ENCODE assay signal across 8 mouse cellular contexts in the genomic region with DNA sequence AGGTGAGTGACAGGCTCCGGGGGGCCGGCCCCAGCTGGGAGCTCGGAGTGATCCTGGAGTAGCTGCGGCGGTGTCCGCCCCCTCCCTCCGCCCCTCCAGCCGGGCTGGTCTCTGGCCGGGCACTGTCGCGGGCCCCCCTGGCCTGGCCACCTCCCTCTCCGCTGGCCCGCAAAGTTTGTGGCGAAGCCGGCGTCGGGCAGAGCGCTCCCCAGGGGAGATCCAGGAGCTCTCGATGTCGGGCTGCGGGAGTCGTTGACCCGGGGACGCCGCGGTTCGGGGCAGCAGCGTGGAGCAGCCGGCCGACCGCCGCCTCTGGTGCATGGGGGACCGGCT. TPM values are rescaled to one million over a fixed set of nuclear protein-coding genes. Genes with fewer than 3 reads are reported as not detected.
DNase-seq lines count a peak whose midpoint lies in the region; ATAC-seq and TF ChIP-seq lines count a peak whose summit lies in the region.

A gene (plus strand): TSS at position 169 of the 333 bp plus-strand sequence.

- peak within 1 kb of the TSS; percentile 81 for H3K4me2 ChIP-seq in lung, embryonic 15.5 days
- H3K4me2 ChIP-seq in embryonic facial prominence, embryonic 11.5 days (ENCODE audit: low read depth, low read length): peak within 1 kb of the TSS; percentile 99
- peak within 1 kb of the TSS; percentile 81 for H3K4me2 ChIP-seq in heart, postnatal 0 days (ENCODE audit: low read depth, low read length)

- TF ChIP-seq CTCF in heart, postnatal 0 days (IDR thresholded peaks at IDR 0.05; ENCODE audit: low read depth): no peak
- TF ChIP-seq CTCF in olfactory bulb, adult 2 months (IDR thresholded peaks at IDR 0.05; ENCODE audit: insufficient read depth, low read depth, low read length): no peak

- 1% methylated on average over 32 of the region's 33 CpGs for WGBS in lung, embryonic 15.5 days
- 0% methylated on average over 26 of the region's 33 CpGs for WGBS in embryonic facial prominence, embryonic 11.5 days
- WGBS in heart, postnatal 0 days: under 1% methylated on average over 33 of the region's 33 CpGs
- WGBS in limb, embryonic 10.5 days: under 1% methylated on average over 33 of the region's 33 CpGs
- WGBS in olfactory bulb, adult 2 months: under 1% methylated on average over 26 of the region's 33 CpGs

- H3K4me3 ChIP-seq in lung, embryonic 15.5 days: peak within 1 kb of the TSS; percentile 72
- H3K4me3 ChIP-seq in embryonic facial prominence, embryonic 11.5 days (ENCODE audit: low read depth, low read length): peak within 1 kb of the TSS; percentile 84
- peak within 1 kb of the TSS; percentile 82 for H3K4me3 ChIP-seq in heart, postnatal 0 days (ENCODE audit: low read depth, low read length)
- H3K4me3 ChIP-seq in limb, embryonic 10.5 days: peak within 1 kb of the TSS; percentile 77
- H3K4me3 ChIP-seq in olfactory bulb, adult 2 months (ENCODE audit: insufficient read depth, low read depth, low read length): peak within 1 kb of the TSS; percentile 93

- no peaks in the 10 kb centered on the region for H3K9me3 ChIP-seq in lung, embryonic 15.5 days
- H3K9me3 ChIP-seq in embryonic facial prominence, embryonic 11.5 days (replicated peaks; ENCODE audit: control insufficient read depth, low read length): no peaks in the 10 kb centered on the region
- H3K9me3 ChIP-seq in heart, postnatal 0 days (replicated peaks; ENCODE audit: control insufficient read depth, low read length): no peaks in the 10 kb centered on the region
- no peaks in the 10 kb centered on the region for H3K9me3 ChIP-seq in limb, embryonic 10.5 days (replicated peaks)

- TF ChIP-seq POLR2A in olfactory bulb, adult 2 months (IDR thresholded peaks at IDR 0.05; ENCODE audit: insufficient read depth, low read depth, low read length): no peak

- H3K36me3 ChIP-seq in lung, embryonic 15.5 days: no peaks in the 10 kb centered on the region
- H3K36me3 ChIP-seq in embryonic facial prominence, embryonic 11.5 days (replicated peaks; ENCODE audit: control insufficient read depth, insufficient read depth, low read depth, low read length): no peaks in the 10 kb centered on the region
- no peaks in the 10 kb centered on the region for H3K36me3 ChIP-seq in heart, postnatal 0 days (replicated peaks; ENCODE audit: control insufficient read depth, insufficient read depth, low read length)
- peaks cover 7% of the 10 kb centered on the region for H3K36me3 ChIP-seq in limb, embryonic 10.5 days

- DNase-seq in lung, postnatal 25 days (ENCODE audit: low spot score): no peak
- no peak for DNase-seq in embryonic facial prominence, embryonic 11.5 days (ENCODE audit: low spot score)
- no peak for DNase-seq in heart, postnatal 0 days (ENCODE audit: low spot score)
- DNase-seq in limb, embryonic 10.5 days (ENCODE audit: low spot score): no peak
- DNase-seq in kidney, postnatal 14 days: no peak
- no peak for DNase-seq in MN1 (ENCODE audit: low spot score)

- peaks cover 14% of the 10 kb centered on the region for H3K4me1 ChIP-seq in lung, embryonic 15.5 days
- H3K4me1 ChIP-seq in embryonic facial prominence, embryonic 11.5 days (ENCODE audit: control insufficient read depth, insufficient read depth, low read length): peaks cover 2% of the 10 kb centered on the region; the same call in 1 of the 2 replicates
- 0 out of 2 replicates have a peak, but pooled peaks cover 4% of the 10 kb centered on the region for H3K4me1 ChIP-seq in heart, postnatal 0 days (ENCODE audit: control insufficient read depth, insufficient read depth)
- peaks cover 29% of the 10 kb centered on the region for H3K4me1 ChIP-seq in limb, embryonic 10.5 days
- peaks cover 5% of the 10 kb centered on the region; the same call in 1 of the 2 replicates for H3K4me1 ChIP-seq in olfactory bulb, adult 2 months (ENCODE audit: control insufficient read depth, insufficient read depth, low read length)

- peak within 1 kb of the TSS; percentile 91 for H3K27ac ChIP-seq in lung, embryonic 15.5 days
- peak within 1 kb of the TSS; percentile 77 for H3K27ac ChIP-seq in embryonic facial prominence, embryonic 11.5 days (replicated peaks; ENCODE audit: low read depth, low read length)
- H3K27ac ChIP-seq in heart, postnatal 0 days (ENCODE audit: low read depth): peak within 1 kb of the TSS; percentile 93
- peak within 1 kb of the TSS; percentile 91 for H3K27ac ChIP-seq in limb, embryonic 10.5 days
- peak within 1 kb of the TSS; percentile 84 for H3K27ac ChIP-seq in olfactory bulb, adult 2 months (ENCODE audit: insufficient read depth, low read depth, low read length)

- ATAC-seq in lung, embryonic 15.5 days (ENCODE audit: borderline replicate concordance, extremely low read depth, low FRiP score, low TSS enrichment): no peak
- ATAC-seq in embryonic facial prominence, embryonic 11.5 days (replicated peaks; ENCODE audit: insufficient number of reproducible peaks, low FRiP score, low TSS enrichment, low read depth): no peak
- no peak for ATAC-seq in heart, postnatal 0 days (ENCODE audit: insufficient read depth, low read depth)

- TF ChIP-seq EP300 in heart, postnatal 0 days (IDR thresholded peaks at IDR 0.05; ENCODE audit: low read depth): no peak

- H3K27me3 ChIP-seq in lung, embryonic 15.5 days: no peaks in the 10 kb centered on the region
- no peaks in the 10 kb centered on the region; the same call in 1 of the 2 replicates for H3K27me3 ChIP-seq in embryonic facial prominence, embryonic 11.5 days (ENCODE audit: control insufficient read depth, insufficient read depth, low read length)
- H3K27me3 ChIP-seq in heart, postnatal 0 days (ENCODE audit: control insufficient read depth, insufficient read depth, low read length): no peaks in the 10 kb centered on the region
- peaks cover 14% of the 10 kb centered on the region for H3K27me3 ChIP-seq in limb, embryonic 10.5 days (ENCODE audit: low read depth, poor library complexity, severe bottlenecking)

- peak within 1 kb of the TSS; percentile 72 for H3K9ac ChIP-seq in lung, embryonic 15.5 days
- peak within 1 kb of the TSS; percentile 77 for H3K9ac ChIP-seq in embryonic facial prominence, embryonic 11.5 days (replicated peaks; ENCODE audit: low read length)
- peak within 1 kb of the TSS; percentile 87 for H3K9ac ChIP-seq in heart, postnatal 0 days (replicated peaks; ENCODE audit: low read depth, low read length)

RNA-seq across cellular contexts. Expression of the gene that starts here (rescaled TPM):
- polyA plus RNA-seq in lung, embryonic 15.5 days (2015; fragmentation: Nextera tagmentation; extraction: Ambion mirVana): 17.2 and 17.5 TPM in 2 replicates
- 7.1 and 8.8 TPM in 2 replicates for polyA plus RNA-seq in embryonic facial prominence, embryonic 11.5 days (2014; fragmentation: Nextera tagmentation; extraction: Ambion mirVana)
- total RNA-seq in heart, postnatal 0 days (2014; rRNA removed; ENCODE audit: low replicate concordance): 29.6 and 38.7 TPM in 2 replicates
- polyA plus RNA-seq in heart, postnatal 0 days (2015; fragmentation: Nextera tagmentation; extraction: Ambion mirVana): 21.9 and 24.8 TPM in 2 replicates
- 14.2 and 15.1 TPM in 2 replicates for polyA plus RNA-seq in limb, embryonic 10.5 days (2016; fragmentation: Nextera tagmentation; extraction: Ambion mirVana)
- polyA plus RNA-seq in olfactory bulb, adult 2 months (2012; ENCODE audit: insufficient read depth, insufficient read length, low replicate concordance, missing spikeins): not detected in 2 replicates
